Mouse (Mus musculus): Measurements from ENCODE around the gene Iffo2. TPM values are rescaled to one million over a fixed set of nuclear protein-coding genes. Genes with fewer than 3 reads are reported as not detected.

Iffo2 gene
- polyA plus RNA-seq, 1 experiment: 2.6 TPM

DNA sequence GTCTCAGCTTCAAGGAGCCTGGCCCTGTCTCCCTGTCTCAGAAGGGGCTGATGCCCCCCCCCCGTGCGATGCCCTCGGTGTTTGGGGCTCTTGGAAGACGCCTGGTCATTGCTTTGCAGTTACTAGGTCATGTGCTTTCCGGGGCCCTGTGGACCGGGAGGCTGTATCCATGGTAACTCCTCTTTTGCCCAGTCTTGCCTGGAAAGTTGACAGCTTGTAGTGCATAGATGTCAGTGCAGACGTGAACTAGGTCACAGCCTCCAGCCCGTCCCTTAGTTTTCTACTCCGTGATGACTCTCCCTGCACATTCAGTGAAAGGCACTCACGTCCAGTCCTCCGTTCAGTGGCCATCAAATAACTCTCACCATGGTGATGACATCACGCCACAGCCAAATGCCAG lies 3.9 kb upstream of the Iffo2 start:
- no peaks in the 10 kb centered on the region for H3K4me1 ChIP-seq (ENCODE audit: control insufficient read depth, insufficient read depth, insufficient read length, low read length)
- no peak overlapping the region for H3K4me3 ChIP-seq (ENCODE audit: low read depth, low read length)
- H3K27me3 ChIP-seq (ENCODE audit: control insufficient read depth, insufficient read depth, low read length): no peaks in the 10 kb centered on the region
- H3K27ac ChIP-seq (ENCODE audit: insufficient read depth, low read depth, low read length): no peak overlapping the region
- TF ChIP-seq POLR2A (IDR thresholded peaks at IDR 0.05; ENCODE audit: low read depth, low read length) (no peak), CTCF (IDR thresholded peaks at IDR 0.05; ENCODE audit: extremely low read depth, insufficient read length, insufficient replicate concordance, low read depth, low read length) (no peak)
- 78% methylated on average over 12 of the region's 12 CpGs for WGBS
- no peaks in the 10 kb centered on the region for H3K36me3 ChIP-seq (ENCODE audit: control insufficient read depth, insufficient read depth, low read length)

DNA sequence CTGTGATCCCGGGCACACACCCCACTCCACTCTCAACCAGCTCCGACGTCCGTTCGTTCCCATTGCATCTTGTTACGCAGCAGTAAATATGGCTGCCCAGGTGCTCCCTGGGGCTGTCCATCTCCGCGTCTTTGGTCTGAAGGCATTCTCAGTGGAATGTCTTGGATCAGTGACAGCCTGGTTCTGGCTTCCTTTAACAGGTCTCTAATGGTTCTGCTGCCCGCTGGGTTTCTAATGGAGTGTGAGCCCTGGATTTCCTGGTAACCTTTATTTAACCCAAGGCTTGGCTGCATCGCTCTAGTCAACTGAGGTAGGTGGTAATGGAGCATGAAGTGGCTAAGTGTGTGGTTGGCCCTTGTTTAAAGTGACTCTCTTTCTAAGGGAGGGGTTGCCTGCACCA lies 1.7 kb downstream of the Iffo2 start:
- no peak overlapping the region for H3K27ac ChIP-seq (ENCODE audit: insufficient read depth, low read depth, low read length)
- no peak overlapping the region for H3K4me3 ChIP-seq (ENCODE audit: low read depth, low read length)
- no peaks in the 10 kb centered on the region for H3K27me3 ChIP-seq (ENCODE audit: control insufficient read depth, insufficient read depth, low read length)
- H3K4me1 ChIP-seq (ENCODE audit: control insufficient read depth, insufficient read depth, insufficient read length, low read length): peaks cover 14% of the 10 kb centered on the region
- 93% methylated on average over 10 of the region's 10 CpGs for WGBS
- TF ChIP-seq CTCF (IDR thresholded peaks at IDR 0.05; ENCODE audit: extremely low read depth, insufficient read length, insufficient replicate concordance, low read depth, low read length) (no peak), POLR2A (IDR thresholded peaks at IDR 0.05; ENCODE audit: low read depth, low read length) (no peak)
- H3K36me3 ChIP-seq (ENCODE audit: control insufficient read depth, insufficient read depth, low read length): no peaks in the 10 kb centered on the region

- TF ChIP-seq POLR2A (IDR thresholded peaks at IDR 0.05; ENCODE audit: low read depth, low read length): no peak
- no peak for TF ChIP-seq CTCF (IDR thresholded peaks at IDR 0.05; ENCODE audit: extremely low read depth, insufficient read length, insufficient replicate concordance, low read depth, low read length)
These were observed 4.9 kb downstream of the Iffo2 start for GRCm38 (mm10) chr4:139535127-139535695.

DNA sequence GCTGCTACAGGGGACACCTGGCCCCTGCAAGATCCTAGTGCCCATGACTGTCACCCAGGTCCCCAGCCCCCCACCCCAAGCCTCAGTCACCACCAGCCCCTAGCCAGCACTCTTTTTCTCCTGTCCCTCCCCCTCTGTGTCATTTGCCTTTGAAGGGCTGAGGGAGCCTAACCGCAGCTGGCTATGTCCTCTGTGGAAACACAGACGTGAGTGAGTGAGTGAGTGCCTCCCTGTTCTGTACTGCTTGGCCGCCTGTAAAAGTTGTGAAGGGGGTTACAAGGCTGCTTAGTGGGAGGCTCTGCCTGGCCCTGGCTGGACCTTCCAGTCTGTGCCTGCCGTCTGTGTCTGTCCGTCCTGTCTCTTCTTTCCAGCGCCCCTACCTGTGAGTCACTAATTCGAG lies 5.4 kb downstream of the Iffo2 start:
- H3K27ac ChIP-seq (ENCODE audit: insufficient read depth, low read depth, low read length): peak overlapping the region; percentile 30; the same call in 1 of the 2 replicates
- 65% methylated on average over 7 of the region's 7 CpGs for WGBS
- no peaks in the 10 kb centered on the region for H3K36me3 ChIP-seq (ENCODE audit: control insufficient read depth, insufficient read depth, low read length)
- H3K4me1 ChIP-seq (ENCODE audit: control insufficient read depth, insufficient read depth, insufficient read length, low read length): peaks cover 14% of the 10 kb centered on the region
- no peak for TF ChIP-seq CTCF (IDR thresholded peaks at IDR 0.05; ENCODE audit: extremely low read depth, insufficient read length, insufficient replicate concordance, low read depth, low read length)
- TF ChIP-seq POLR2A (IDR thresholded peaks at IDR 0.05; ENCODE audit: low read depth, low read length): no peak
- H3K4me3 ChIP-seq (ENCODE audit: low read depth, low read length): no peak overlapping the region
- no peaks in the 10 kb centered on the region for H3K27me3 ChIP-seq (ENCODE audit: control insufficient read depth, insufficient read depth, low read length)

More at GRCm38 (mm10) chr4:139535127-139535695, 4.9 kb downstream of the Iffo2 start:
- 5% methylated on average over 12 of the region's 12 CpGs for WGBS
- H3K27ac ChIP-seq (ENCODE audit: insufficient read depth, low read depth, low read length): peak overlapping the region; percentile 30; the same call in 1 of the 2 replicates
- H3K27me3 ChIP-seq (ENCODE audit: control insufficient read depth, insufficient read depth, low read length): no peaks in the 10 kb centered on the region
- H3K36me3 ChIP-seq (ENCODE audit: control insufficient read depth, insufficient read depth, low read length): no peaks in the 10 kb centered on the region
- no peak overlapping the region for H3K4me3 ChIP-seq (ENCODE audit: low read depth, low read length)
- peaks cover 14% of the 10 kb centered on the region for H3K4me1 ChIP-seq (ENCODE audit: control insufficient read depth, insufficient read depth, insufficient read length, low read length)

DNA sequence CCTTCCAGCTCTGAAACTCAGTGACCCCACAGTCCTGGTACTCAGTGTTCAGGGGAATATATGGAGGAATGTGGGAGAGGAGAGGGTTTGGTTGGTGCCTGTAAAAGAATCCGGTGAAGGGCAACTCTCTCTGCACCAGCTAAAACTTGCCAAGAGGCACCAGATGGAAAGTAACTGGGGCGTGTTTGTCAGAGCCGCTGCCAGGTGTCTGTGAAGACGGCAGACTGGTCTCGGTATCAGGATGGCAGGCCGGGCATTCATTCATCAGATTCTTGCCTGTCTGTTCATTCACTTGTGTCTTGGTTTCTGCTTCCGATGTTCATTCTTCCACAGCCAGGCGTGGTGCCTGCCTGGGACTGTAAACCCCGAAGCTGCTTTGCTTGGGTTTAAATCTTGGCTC lies 6.4 kb downstream of the Iffo2 start:
- H3K27me3 ChIP-seq (ENCODE audit: control insufficient read depth, insufficient read depth, low read length): no peaks in the 10 kb centered on the region
- H3K36me3 ChIP-seq (ENCODE audit: control insufficient read depth, insufficient read depth, low read length): no peaks in the 10 kb centered on the region
- no peak overlapping the region for H3K4me3 ChIP-seq (ENCODE audit: low read depth, low read length)
- TF ChIP-seq POLR2A (IDR thresholded peaks at IDR 0.05; ENCODE audit: low read depth, low read length) (no peak), CTCF (IDR thresholded peaks at IDR 0.05; ENCODE audit: extremely low read depth, insufficient read length, insufficient replicate concordance, low read depth, low read length) (no peak)
- 40% methylated on average over 9 of the region's 9 CpGs for WGBS
- no peak overlapping the region for H3K27ac ChIP-seq (ENCODE audit: insufficient read depth, low read depth, low read length)
- H3K4me1 ChIP-seq (ENCODE audit: control insufficient read depth, insufficient read depth, insufficient read length, low read length): peaks cover 14% of the 10 kb centered on the region

- no peak overlapping the region for H3K4me3 ChIP-seq (ENCODE audit: low read depth, low read length)
- no peaks in the 10 kb centered on the region for H3K36me3 ChIP-seq (ENCODE audit: control insufficient read depth, insufficient read depth, low read length)
- TF ChIP-seq CTCF (IDR thresholded peaks at IDR 0.05; ENCODE audit: extremely low read depth, insufficient read length, insufficient replicate concordance, low read depth, low read length): no peak
- TF ChIP-seq POLR2A (IDR thresholded peaks at IDR 0.05; ENCODE audit: low read depth, low read length): no peak
- H3K4me1 ChIP-seq (ENCODE audit: control insufficient read depth, insufficient read depth, insufficient read length, low read length): peaks cover 2% of the 10 kb centered on the region; the same call in 1 of the 2 replicates
- WGBS: 93% methylated on average over 7 of the region's 7 CpGs
- no peak overlapping the region for H3K27ac ChIP-seq (ENCODE audit: insufficient read depth, low read depth, low read length)
- H3K27me3 ChIP-seq (ENCODE audit: control insufficient read depth, insufficient read depth, low read length): no peaks in the 10 kb centered on the region
These were observed 10.4 kb downstream of the Iffo2 start for GRCm38 (mm10) chr4:139540784-139541183.

DNA sequence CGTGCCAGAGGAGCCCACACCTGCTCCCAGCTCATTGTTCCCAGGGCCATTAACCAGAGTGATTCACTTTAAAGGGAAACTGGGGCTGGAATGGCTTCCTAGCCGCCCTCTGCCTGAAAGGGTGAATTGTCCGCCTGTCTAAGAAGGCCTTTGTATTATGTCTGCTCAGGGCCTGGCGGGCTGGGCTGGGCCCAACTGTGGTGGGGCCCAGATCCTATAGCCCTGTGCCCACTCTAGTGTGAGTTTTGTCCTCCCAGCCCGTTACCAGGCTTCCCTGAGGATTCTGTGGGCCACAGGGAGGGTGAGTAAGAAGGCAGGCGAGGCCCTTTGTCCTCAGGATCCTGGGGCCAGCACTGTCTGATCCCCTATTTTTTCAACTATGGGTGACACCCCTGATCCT lies 15.4 kb downstream of the Iffo2 start:
- no peak for TF ChIP-seq CTCF (IDR thresholded peaks at IDR 0.05; ENCODE audit: extremely low read depth, insufficient read length, insufficient replicate concordance, low read depth, low read length)
- TF ChIP-seq POLR2A (IDR thresholded peaks at IDR 0.05; ENCODE audit: low read depth, low read length): no peak
- 87% methylated on average over 6 of the region's 6 CpGs for WGBS
- no peaks in the 10 kb centered on the region for H3K27me3 ChIP-seq (ENCODE audit: control insufficient read depth, insufficient read depth, low read length)

More for the DNA sequence above, 15.4 kb downstream of the Iffo2 start:
- no peak overlapping the region for H3K4me3 ChIP-seq (ENCODE audit: low read depth, low read length)
- H3K4me1 ChIP-seq (ENCODE audit: control insufficient read depth, insufficient read depth, insufficient read length, low read length): no peaks in the 10 kb centered on the region
- H3K36me3 ChIP-seq (ENCODE audit: control insufficient read depth, insufficient read depth, low read length): no peaks in the 10 kb centered on the region
- no peak overlapping the region for H3K27ac ChIP-seq (ENCODE audit: insufficient read depth, low read depth, low read length)

Data from small intestine, adult 2 months (tissue).